Mouse (Mus musculus) bone marrow, adult 2 months (tissue): ENCODE measurements at regions not wholly inside any gene's neighbourhood (a gene's known extent, or its start where the extent isn't known, plus 50 kb on each side); places are given as distances from the start of the nearest gene placed in this dataset.

Source experiments
- H3K27ac ChIP-seq: fragments of 200-500 bp; 2 replicates; pipeline ENCODE4 v1.5.1; 2012; ENCODE audit warnings: low read depth, mild to moderate bottlenecking, control low read depth, inconsistent platforms, low read length; ENCODE audit not compliant: control insufficient read depth, poor library complexity, insufficient read depth
- H3K4me1 ChIP-seq: fragments of 200-500 bp; 2 replicates; pipeline ENCODE4 v1.6.1; 2011; ENCODE audit warnings: low read length; ENCODE audit not compliant: control insufficient read depth, insufficient read depth
- H3K4me3 ChIP-seq: fragments of 200-500 bp; replicated peaks from 2 replicates; pipeline ENCODE3; 2011; ENCODE audit warnings: mild to moderate bottlenecking, low read depth, low read length, control low read depth; ENCODE audit not compliant: control insufficient read depth
- CTCF ChIP-seq: fragments of 200-500 bp; IDR thresholded peaks from 2 replicates; pipeline ENCODE4 v1.5.1; 2011; ENCODE audit warnings: low read length, control low read depth; ENCODE audit not compliant: control insufficient read depth, insufficient read depth
- POLR2A ChIP-seq: fragments of 200-500 bp; IDR thresholded peaks from 2 replicates; pipeline ENCODE4 v1.6.1; 2011; ENCODE audit warnings: low read depth, mild to moderate bottlenecking, control low read depth, low read length, borderline replicate concordance; ENCODE audit not compliant: control insufficient read depth
- WGBS: fragments of 180-500 bp; shearing (Covaris S2); methylation state at CpG from one replicate; pipeline ENCODE4 v1.1.7; 2018; 5-methylcytosine and 5-hydroxymethylcytosine counted together

DNA sequence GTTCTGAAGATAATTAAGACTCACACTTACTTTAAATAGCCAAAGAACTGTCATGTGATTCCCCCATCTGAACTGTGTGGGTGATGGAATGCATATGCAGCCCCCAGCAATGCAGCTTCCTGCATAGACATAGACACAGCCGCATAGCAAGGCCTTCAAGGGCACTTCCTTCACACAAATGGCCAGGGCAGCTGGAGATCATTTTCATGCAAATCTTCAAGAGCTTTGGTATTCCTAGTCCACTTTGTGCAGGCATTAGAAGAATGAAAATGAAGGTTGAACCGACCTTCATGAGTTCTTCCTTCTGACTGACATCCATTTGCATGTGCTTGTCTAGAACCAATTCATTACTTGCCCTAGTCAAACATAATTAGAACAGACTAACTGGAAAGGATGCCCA lies 195.3 kb downstream of the Tgfb2 start:
- no peak overlapping the region for H3K27ac ChIP-seq
- no peak for TF ChIP-seq CTCF
- no peak for TF ChIP-seq POLR2A
- 60% methylated on average over 2 of the region's 2 CpGs for WGBS
- no peak overlapping the region for H3K4me3 ChIP-seq
- H3K4me1 ChIP-seq: peaks cover 5% of the 10 kb centered on the region

DNA sequence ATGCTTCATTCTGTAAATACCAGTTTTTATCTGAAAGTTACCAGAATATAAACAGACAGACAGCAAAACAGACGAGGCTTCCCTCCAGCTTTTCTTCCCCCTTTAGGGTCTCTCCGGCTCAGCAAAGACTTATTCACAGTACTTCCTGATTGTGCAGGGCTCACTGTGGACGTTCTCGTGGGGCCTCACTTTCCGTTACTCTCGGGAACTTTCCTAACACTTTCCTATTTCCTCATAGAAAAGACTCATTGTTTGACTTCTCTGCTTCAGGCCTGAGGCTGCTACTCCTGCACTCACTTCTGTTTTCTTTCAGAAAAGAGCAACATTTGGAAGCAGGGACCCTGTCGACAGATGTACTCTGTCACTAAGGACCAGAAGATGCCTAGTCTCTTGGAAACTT lies 197.4 kb downstream of the Tgfb2 start:
- H3K4me1 ChIP-seq: peaks cover 5% of the 10 kb centered on the region
- H3K27ac ChIP-seq: peak overlapping the region; percentile 76; the same call in 1 of the 2 replicates
- H3K4me3 ChIP-seq: no peak overlapping the region
- 12% methylated on average over 7 of the region's 7 CpGs for WGBS
- TF ChIP-seq CTCF (no peak), POLR2A (no peak)

DNA sequence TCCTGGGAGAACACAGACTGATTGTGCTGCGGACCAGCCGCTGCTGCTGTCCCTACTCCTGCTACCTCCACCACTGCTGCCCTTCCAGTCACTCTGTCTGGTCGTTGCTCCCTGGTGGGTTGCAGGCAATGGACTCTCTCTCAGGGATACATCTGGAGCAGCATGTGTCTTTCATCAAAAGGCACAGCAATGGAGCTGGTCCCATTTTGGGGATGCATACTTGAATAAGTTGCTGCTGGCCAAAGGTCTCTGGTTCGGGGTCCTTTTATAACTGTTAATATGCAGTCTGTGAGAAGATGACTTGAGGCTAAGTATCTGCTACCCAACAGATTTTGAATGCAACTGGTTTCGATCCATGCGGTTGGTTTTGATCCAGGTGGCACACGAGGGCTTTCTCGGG lies 197.8 kb downstream of the Tgfb2 start:
- H3K4me1 ChIP-seq: peaks cover 5% of the 10 kb centered on the region
- no peak for TF ChIP-seq POLR2A
- TF ChIP-seq CTCF: no peak
- WGBS: 66% methylated on average over 8 of the region's 8 CpGs
- H3K4me3 ChIP-seq: no peak overlapping the region
- peak overlapping the region; percentile 76 for H3K27ac ChIP-seq

DNA sequence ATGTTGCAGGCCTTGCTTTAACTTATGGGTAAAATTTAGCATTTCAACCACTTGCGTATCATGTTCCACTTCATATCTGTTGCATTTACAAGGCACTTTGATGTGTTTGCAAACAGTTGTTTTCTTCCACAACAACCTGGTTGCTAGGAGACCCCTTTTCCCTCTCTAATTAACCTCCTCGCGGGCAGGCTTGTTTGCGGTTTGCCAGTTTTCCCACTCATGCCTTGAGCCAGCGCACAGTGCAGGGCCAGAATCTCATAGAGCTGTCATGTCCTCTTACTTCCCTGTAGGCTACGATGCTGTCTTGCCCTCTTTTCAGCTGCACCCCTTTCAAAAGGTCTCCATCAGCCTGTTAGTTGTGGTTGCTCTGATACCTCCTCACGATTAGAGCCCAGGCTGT lies 199.3 kb downstream of the Tgfb2 start:
- 84% methylated on average over 7 of the region's 7 CpGs for WGBS
- TF ChIP-seq CTCF (no peak), POLR2A (no peak)

DNA sequence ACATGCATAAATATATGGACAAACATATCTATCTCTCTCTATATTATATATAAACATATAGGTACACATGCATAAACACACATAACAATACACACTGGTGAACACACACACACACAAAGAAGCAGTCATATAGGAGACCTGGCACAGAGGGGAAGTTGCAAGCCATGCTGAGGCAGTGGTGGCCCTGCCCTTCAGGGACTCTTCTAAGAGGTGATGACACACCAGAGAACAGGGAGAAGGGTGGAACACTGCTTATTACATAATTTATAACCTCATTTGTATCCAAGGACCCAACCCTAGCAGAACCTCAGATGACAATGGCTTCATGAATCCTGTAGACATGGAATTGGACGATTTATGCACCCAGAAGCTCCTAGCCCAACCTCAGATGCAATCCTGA lies 199.9 kb downstream of the Tgfb2 start:
- Histone ChIP-seq H3K4me1 (peaks cover 5% of the 10 kb centered on the region), H3K27ac (no peak overlapping the region), H3K4me3 (no peak overlapping the region)
- WGBS: 40% methylated on average over 1 of the region's 1 CpGs
- no peak for TF ChIP-seq CTCF
- TF ChIP-seq POLR2A: no peak

More for the DNA sequence above, 199.3 kb downstream of the Tgfb2 start:
- Histone ChIP-seq H3K4me1 (peaks cover 5% of the 10 kb centered on the region), H3K4me3 (no peak overlapping the region), H3K27ac (no peak overlapping the region)

DNA sequence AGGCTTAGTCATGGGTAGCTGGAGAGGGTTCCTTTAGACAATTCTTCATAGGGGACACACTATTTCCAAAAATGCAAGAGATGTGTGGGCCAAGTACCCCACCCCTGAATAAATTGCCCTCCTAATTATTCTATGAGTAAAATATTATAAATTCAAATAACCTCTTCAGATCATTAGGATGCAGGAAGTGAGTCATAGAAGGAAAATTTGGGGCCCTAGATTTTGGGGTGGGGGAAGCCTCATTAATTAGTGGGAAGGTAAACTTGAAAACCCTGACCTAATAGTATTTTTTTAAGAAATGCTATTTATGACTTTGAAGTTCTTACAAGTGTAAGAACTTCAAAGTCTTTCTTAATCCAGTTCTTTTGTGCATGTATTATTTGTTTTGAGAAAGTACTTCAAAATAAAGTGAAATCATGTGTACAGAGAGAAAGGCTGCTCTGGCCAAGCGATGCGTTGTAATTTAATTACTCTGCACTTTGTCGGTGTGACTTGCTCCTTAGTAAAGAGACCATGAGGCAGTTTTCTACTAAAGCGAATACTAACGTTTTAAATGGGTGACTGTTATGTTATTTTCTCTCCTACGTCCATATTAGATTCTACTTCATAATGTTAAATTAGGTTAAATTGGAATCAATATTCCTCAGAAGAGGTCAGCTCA lies 200.6 kb downstream of the Tgfb2 start:
- 86% methylated on average over 6 of the region's 6 CpGs for WGBS
- TF ChIP-seq CTCF (no peak), POLR2A (no peak)
- peaks cover 5% of the 10 kb centered on the region for H3K4me1 ChIP-seq
- H3K27ac ChIP-seq: no peak overlapping the region
- no peak overlapping the region for H3K4me3 ChIP-seq

DNA sequence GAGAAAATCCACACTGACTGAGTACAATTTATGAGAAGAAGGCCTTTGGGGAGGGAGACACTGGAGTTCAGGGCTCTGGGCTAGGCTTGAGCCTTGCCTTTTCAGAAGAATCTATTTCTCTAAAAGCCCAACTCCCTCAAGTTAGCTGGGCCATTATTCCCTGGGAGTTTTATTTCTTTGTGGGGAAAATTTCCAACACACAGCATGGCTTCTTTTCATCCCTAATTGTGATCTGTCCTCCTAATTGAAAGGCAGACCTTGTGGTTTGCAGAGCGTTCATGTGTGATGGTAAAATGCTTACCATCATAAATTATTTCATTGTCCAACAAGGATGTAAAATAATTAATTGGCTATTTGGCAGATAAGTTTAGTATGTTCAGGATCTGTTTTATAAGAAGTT lies 204.1 kb downstream of the Tgfb2 start:
- no peak overlapping the region for H3K4me3 ChIP-seq
- peaks cover 1% of the 10 kb centered on the region; the same call in 1 of the 2 replicates for H3K4me1 ChIP-seq
- no peak overlapping the region for H3K27ac ChIP-seq
- TF ChIP-seq CTCF (no peak), POLR2A (no peak)
- WGBS: 76% methylated on average over 1 of the region's 1 CpGs

DNA sequence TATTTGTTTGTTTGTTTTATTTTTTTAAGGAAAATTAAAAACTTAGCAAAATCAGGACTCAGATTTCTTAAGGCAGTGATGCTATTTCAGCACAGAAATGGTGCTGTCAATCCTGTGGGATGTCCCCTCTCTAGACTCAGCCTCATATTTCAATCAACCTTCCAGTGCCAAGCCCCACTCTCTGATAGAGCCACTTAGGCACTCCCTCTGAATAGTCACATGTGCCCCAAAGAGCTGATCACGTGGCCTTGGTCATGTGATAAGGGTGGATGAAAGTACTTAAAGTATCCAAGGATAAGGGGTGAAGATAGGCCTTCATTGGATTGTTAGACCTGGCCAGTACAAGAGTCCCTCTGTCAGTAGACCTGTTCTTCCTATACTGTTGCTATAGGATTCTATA lies 207.9 kb downstream of the Tgfb2 start:
- H3K4me1 ChIP-seq: no peaks in the 10 kb centered on the region; the same call in 1 of the 2 replicates
- WGBS: 62% methylated on average over 1 of the region's 1 CpGs

DNA sequence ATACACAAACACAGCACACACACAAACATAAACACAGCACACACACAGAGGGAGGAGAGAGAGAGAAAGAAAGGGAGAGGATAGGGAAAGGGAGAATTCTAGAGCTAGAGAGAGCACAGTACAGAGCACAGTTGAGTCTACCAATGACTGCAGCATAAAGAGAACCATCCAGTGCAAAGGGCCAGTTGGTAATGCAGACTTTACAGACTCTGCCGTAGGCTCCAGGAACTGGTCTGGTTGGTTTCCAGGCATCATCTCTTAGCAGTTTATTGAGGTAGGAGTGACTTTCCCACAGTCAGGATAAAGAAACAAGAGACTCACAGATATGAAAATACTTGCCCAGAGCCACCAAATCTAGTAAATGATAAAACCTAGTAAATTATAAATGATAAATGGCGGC lies 208.5 kb downstream of the Tgfb2 start:
- H3K4me3 ChIP-seq: no peak overlapping the region
- no peak overlapping the region for H3K27ac ChIP-seq
- WGBS: 66% methylated on average over 2 of the region's 2 CpGs
- H3K4me1 ChIP-seq: no peaks in the 10 kb centered on the region; the same call in 1 of the 2 replicates
- TF ChIP-seq CTCF (no peak), POLR2A (no peak)

More for the DNA sequence above, 207.9 kb downstream of the Tgfb2 start:
- TF ChIP-seq POLR2A (no peak), CTCF (no peak)
- Histone ChIP-seq H3K27ac (no peak overlapping the region), H3K4me3 (no peak overlapping the region)
